Mouse (Mus musculus): ENCODE data around the gene Nop2.

Nop2 gene

GRCm38 (mm10) chr6:125148926-125149568, 17.3 kb downstream of the Nop2 start:
- in situ Hi-C loops (cut with MboI; ENCODE audit: low pct_unique_long_range_greater_than_20kb in 1 of 2, low sequenced_read_pairs in 2 of 2, unreplicated experiment in 1 of 2), result no loop called here

GRCm38 (mm10) chr6:125149569-125149950, 17.9 kb downstream of the Nop2 start:
- in situ Hi-C loops (cut with MboI; ENCODE audit: low pct_unique_long_range_greater_than_20kb in 1 of 2, low sequenced_read_pairs in 2 of 2, unreplicated experiment in 1 of 2), result no loop called here

- in situ Hi-C loops (cut with MboI; ENCODE audit: low pct_unique_long_range_greater_than_20kb in 1 of 2, low sequenced_read_pairs in 2 of 2, unreplicated experiment in 1 of 2), result no loop called here
These were observed 20.7 kb downstream of the Nop2 start for GRCm38 (mm10) chr6:125152212-125153017.

- in situ Hi-C loops (cut with MboI; ENCODE audit: low pct_unique_long_range_greater_than_20kb in 1 of 2, low sequenced_read_pairs in 2 of 2, unreplicated experiment in 1 of 2), result no loop called here
These were observed 21.3 kb downstream of the Nop2 start for GRCm38 (mm10) chr6:125153018-125153389.

- in situ Hi-C loops (cut with MboI; ENCODE audit: low pct_unique_long_range_greater_than_20kb in 1 of 2, low sequenced_read_pairs in 2 of 2, unreplicated experiment in 1 of 2), result no loop called here
These were observed 22.0 kb downstream of the Nop2 start for GRCm38 (mm10) chr6:125153682-125154081.

GRCm38 (mm10) chr6:125154550-125154949, 22.8 kb downstream of the Nop2 start:
- in situ Hi-C loops (cut with MboI; ENCODE audit: low pct_unique_long_range_greater_than_20kb in 1 of 2, low sequenced_read_pairs in 2 of 2, unreplicated experiment in 1 of 2), result no loop called here

- in situ Hi-C loops (cut with MboI; ENCODE audit: low pct_unique_long_range_greater_than_20kb in 1 of 2, low sequenced_read_pairs in 2 of 2, unreplicated experiment in 1 of 2), result no loop called here
These were observed 23.6 kb downstream of the Nop2 start for GRCm38 (mm10) chr6:125155262-125155661.

- in situ Hi-C loops (cut with MboI; ENCODE audit: low pct_unique_long_range_greater_than_20kb in 1 of 2, low sequenced_read_pairs in 2 of 2, unreplicated experiment in 1 of 2), result no loop called here
These were observed 24.8 kb downstream of the Nop2 start for GRCm38 (mm10) chr6:125156491-125156890.

GRCm38 (mm10) chr6:125156903-125157614, 25.4 kb downstream of the Nop2 start:
- in situ Hi-C loops (cut with MboI; ENCODE audit: low pct_unique_long_range_greater_than_20kb in 1 of 2, low sequenced_read_pairs in 2 of 2, unreplicated experiment in 1 of 2), result no loop called here

- in situ Hi-C loops (cut with MboI; ENCODE audit: low pct_unique_long_range_greater_than_20kb in 1 of 2, low sequenced_read_pairs in 2 of 2, unreplicated experiment in 1 of 2), result no loop called here
These were observed 27.3 kb downstream of the Nop2 start for GRCm38 (mm10) chr6:125158944-125159492.

- in situ Hi-C loops (cut with MboI; ENCODE audit: low pct_unique_long_range_greater_than_20kb in 1 of 2, low sequenced_read_pairs in 2 of 2, unreplicated experiment in 1 of 2), result loop anchor here in 1 of 2 experiments (5.0 kb wide), 1 partner anchor 112 kb away; no protein-coding TSS in a partner anchor
These were observed 28.3 kb downstream of the Nop2 start for GRCm38 (mm10) chr6:125159773-125160557.

- in situ Hi-C loops (cut with MboI; ENCODE audit: low pct_unique_long_range_greater_than_20kb in 1 of 2, low sequenced_read_pairs in 2 of 2, unreplicated experiment in 1 of 2), result loop anchor here in 1 of 2 experiments (5.0 kb wide), 1 partner anchor 112 kb away; no protein-coding TSS in a partner anchor
These were observed 28.8 kb downstream of the Nop2 start for GRCm38 (mm10) chr6:125160558-125160853.

- in situ Hi-C loops (cut with MboI; ENCODE audit: low pct_unique_long_range_greater_than_20kb in 1 of 2, low sequenced_read_pairs in 2 of 2, unreplicated experiment in 1 of 2), result loop anchor here in 1 of 2 experiments (5.0 kb wide), 1 partner anchor 111 kb away; no protein-coding TSS in a partner anchor
These were observed 29.4 kb downstream of the Nop2 start for GRCm38 (mm10) chr6:125160854-125161760.

GRCm38 (mm10) chr6:125161971-125162370, 30.3 kb downstream of the Nop2 start:
- in situ Hi-C loops (cut with MboI; ENCODE audit: low pct_unique_long_range_greater_than_20kb in 1 of 2, low sequenced_read_pairs in 2 of 2, unreplicated experiment in 1 of 2), result loop anchor here in 1 of 2 experiments (5.0 kb wide), 1 partner anchor 110 kb away; no protein-coding TSS in a partner anchor

GRCm38 (mm10) chr6:125162615-125163305, 31.1 kb downstream of the Nop2 start:
- in situ Hi-C loops (cut with MboI; ENCODE audit: low pct_unique_long_range_greater_than_20kb in 1 of 2, low sequenced_read_pairs in 2 of 2, unreplicated experiment in 1 of 2), result loop anchor here in 1 of 2 experiments (5.0 kb wide), 1 partner anchor 110 kb away; no protein-coding TSS in a partner anchor

- in situ Hi-C loops (cut with MboI; ENCODE audit: low pct_unique_long_range_greater_than_20kb in 1 of 2, low sequenced_read_pairs in 2 of 2, unreplicated experiment in 1 of 2), result loop anchor here in 1 of 2 experiments (5.0 kb wide), 1 partner anchor 108 kb away; no protein-coding TSS in a partner anchor
These were observed 32.3 kb downstream of the Nop2 start for GRCm38 (mm10) chr6:125163801-125164657.

All from mouse embryonic stem cell (cell line).